Mouse (Mus musculus) bone marrow, adult 2 months (tissue): ENCODE results near the gene 4930535I16Rik.

Experiments used
- CTCF ChIP-seq: fragments of 200-500 bp; IDR thresholded peaks from 2 replicates; pipeline ENCODE4 v1.5.1; 2011; ENCODE audit warnings: low read length, control low read depth; ENCODE audit not compliant: control insufficient read depth, insufficient read depth
- POLR2A ChIP-seq: fragments of 200-500 bp; IDR thresholded peaks from 2 replicates; pipeline ENCODE4 v1.6.1; 2011; ENCODE audit warnings: low read depth, mild to moderate bottlenecking, control low read depth, low read length, borderline replicate concordance; ENCODE audit not compliant: control insufficient read depth

GRCm38 (mm10) chr4:123957891-123958290, 40.1 kb upstream of the 4930535I16Rik start:
- TF ChIP-seq CTCF (no peak), POLR2A (no peak)
